Mouse (Mus musculus) colon, adult 2 months (tissue): Measurements from ENCODE around the gene Pak1. TPM values are rescaled to one million over a fixed set of nuclear protein-coding genes. Genes with fewer than 3 reads are reported as not detected.

Experiments
- polyA plus RNA-seq: library from polyadenylated mRNA; depleted of rRNA; stranded (reverse); fragments of >200 nt; gene quantifications from 2 replicates; pipeline ENCODE4 v1.2.3, GENCODE M21; 2012; rRNA removed

The Pak1 gene
- polyA plus RNA-seq = 24.4 and 41.2 TPM in 2 replicates

GRCm38 (mm10) chr7:97788190-97788668, at the start of gene Pak1:
Pak1 (plus strand) TSS chr7:97788541.

GRCm38 (mm10) chr7:97919742-97920141, 131.4 kb downstream of the Pak1 start, which contains the start of gene Gdpd4:
Gdpd4 (plus strand) TSS chr7:97919955.

Other genes starting within 250 kb of the Pak1 start
- gene Aamdc, start 209.0 kb upstream of the Pak1 start, polyA plus RNA-seq = 23.7 and 24.4 TPM in 2 replicates
- 1.4 and 1.9 TPM in 2 replicates for gene Rsf1, start 208.7 kb upstream of the Pak1 start, polyA plus RNA-seq
- 21.9 and 25.0 TPM in 2 replicates for gene Clns1a, start 91.9 kb upstream of the Pak1 start, polyA plus RNA-seq
- 19.7 and 26.9 TPM in 2 replicates for gene Aqp11, start 50.3 kb upstream of the Pak1 start, polyA plus RNA-seq
- not detected in 2 replicates for gene Gdpd4, start 131.4 kb downstream of the Pak1 start, polyA plus RNA-seq